Mouse (Mus musculus) hindbrain, embryonic 11.5 days (tissue): ENCODE data around the gene Rcc1l. TPM values are rescaled to one million over a fixed set of nuclear protein-coding genes. Genes with fewer than 3 reads are reported as not detected.

Source experiments
- ATAC-seq: fragments of 200-750 bp; cut with Nextera tagmentation; 2 replicates; pipeline ENCODE4 v1.8.0; 2017; ENCODE audit warnings: mild to moderate bottlenecking, moderate TSS enrichment, moderate library complexity; ENCODE audit not compliant: low FRiP score
- DNase-seq: peaks from one replicate; pipeline ENCODE4 v3.0.0-alpha.2; 2015; ENCODE audit warnings: low spot score
- H3K27ac ChIP-seq: fragments of 300-500 bp; sonication (generic); 2 replicates; pipeline ENCODE4 v1.5.1; 2014; ENCODE audit warnings: mild to moderate bottlenecking, low read depth, low read length
- H3K27me3 ChIP-seq: fragments of 300-500 bp; sonication (generic); 2 replicates; pipeline ENCODE4 v1.6.1; 2014; ENCODE audit warnings: mild to moderate bottlenecking, low read length, moderate library complexity, mixed read lengths; ENCODE audit not compliant: control insufficient read depth, insufficient read depth
- H3K36me3 ChIP-seq: fragments of 300-500 bp; sonication (generic); 2 replicates; pipeline ENCODE4 v1.6.1; 2014; ENCODE audit warnings: mild to moderate bottlenecking, low read length, moderate library complexity, mixed read lengths; ENCODE audit not compliant: control insufficient read depth, insufficient read depth
- H3K4me1 ChIP-seq: fragments of 300-500 bp; sonication (generic); replicated peaks from 2 replicates; pipeline ENCODE4 v1.6.1; 2014; ENCODE audit warnings: low read length, mixed read lengths; ENCODE audit not compliant: control insufficient read depth, insufficient read depth
- H3K4me2 ChIP-seq: fragments of 300-500 bp; sonication (generic); replicated peaks from 2 replicates; pipeline ENCODE4 v1.6.1; 2014; ENCODE audit warnings: mild to moderate bottlenecking, low read depth, low read length
- H3K4me3 ChIP-seq: fragments of 300-500 bp; sonication (generic); 2 replicates; pipeline ENCODE4 v1.5.1; 2014; ENCODE audit warnings: low read depth, low read length
- H3K9ac ChIP-seq: fragments of 300-500 bp; sonication (generic); 2 replicates; pipeline ENCODE4 v1.6.1; 2014; ENCODE audit warnings: low read depth, low read length
- H3K9me3 ChIP-seq: fragments of 300-500 bp; sonication (generic); 2 replicates; pipeline ENCODE4 v1.6.1; 2016; ENCODE audit warnings: low read length; ENCODE audit not compliant: control insufficient read depth
- WGBS: fragments of 180-500 bp; shearing (Covaris S2); extraction: QIAGEN DNeasy Blood & Tissue Kit; methylation state at CpG from one replicate; pipeline ENCODE4 v1.1.7; 2014; 5-methylcytosine and 5-hydroxymethylcytosine counted together
- polyA plus RNA-seq: library from polyadenylated mRNA; unstranded; fragments of >200 nt; fragmentation: Nextera tagmentation; extraction: Ambion mirVana; gene quantifications from 2 replicates; pipeline ENCODE4 v1.2.1, GENCODE M21; 2014

Rcc1l gene
- polyA plus RNA-seq, 1 experiment from 2014 or later = 21.8 TPM

- ATAC-seq (no peak), DNase-seq (no peak)
- WGBS = 92% methylated on average over 15 of the region's 15 CpGs
- H3K4me2 ChIP-seq = no peak overlapping the region
- 0 out of 2 replicates have a peak, but pooled peaks cover 2% of the 10 kb centered on the region for H3K36me3 ChIP-seq
- H3K9ac ChIP-seq = no peak overlapping the region
- no peaks in the 10 kb centered on the region for H3K9me3 ChIP-seq
- 0 out of 2 replicates have a peak, but pooled peaks cover 2% of the 10 kb centered on the region for H3K4me1 ChIP-seq
- H3K27me3 ChIP-seq = no peaks in the 10 kb centered on the region
- no peak overlapping the region for H3K27ac ChIP-seq
- H3K4me3 ChIP-seq = no peak overlapping the region
Measured at GRCm38 (mm10) chr5:134118798-134119407, 57.7 kb downstream of the Rcc1l start.

- 96% methylated on average over 7 of the region's 7 CpGs for WGBS
- Histone ChIP-seq H3K4me3 (no peak overlapping the region), H3K27me3 (no peaks in the 10 kb centered on the region), H3K27ac (no peak overlapping the region), H3K36me3 (0 out of 2 replicates have a peak, but pooled peaks cover 2% of the 10 kb centered on the region), H3K9me3 (no peaks in the 10 kb centered on the region), H3K4me2 (no peak overlapping the region), H3K4me1 (0 out of 2 replicates have a peak, but pooled peaks cover 2% of the 10 kb centered on the region), H3K9ac (no peak overlapping the region)
- no peak for DNase-seq
- ATAC-seq = no peak
Measured at GRCm38 (mm10) chr5:134115639-134116259, 60.8 kb downstream of the Rcc1l start.

- H3K4me1 ChIP-seq = 0 out of 2 replicates have a peak, but pooled peaks cover 2% of the 10 kb centered on the region
- H3K9ac ChIP-seq = no peak overlapping the region
- H3K27ac ChIP-seq = no peak overlapping the region
- ATAC-seq (no peak), DNase-seq (no peak)
- 0 out of 2 replicates have a peak, but pooled peaks cover 2% of the 10 kb centered on the region for H3K36me3 ChIP-seq
- H3K4me2 ChIP-seq = no peak overlapping the region
- no peaks in the 10 kb centered on the region for H3K9me3 ChIP-seq
- H3K4me3 ChIP-seq = no peak overlapping the region
- 88% methylated on average over 5 of the region's 5 CpGs for WGBS
- no peaks in the 10 kb centered on the region for H3K27me3 ChIP-seq
Measured at GRCm38 (mm10) chr5:134114981-134115380, 61.6 kb downstream of the Rcc1l start.

DNA sequence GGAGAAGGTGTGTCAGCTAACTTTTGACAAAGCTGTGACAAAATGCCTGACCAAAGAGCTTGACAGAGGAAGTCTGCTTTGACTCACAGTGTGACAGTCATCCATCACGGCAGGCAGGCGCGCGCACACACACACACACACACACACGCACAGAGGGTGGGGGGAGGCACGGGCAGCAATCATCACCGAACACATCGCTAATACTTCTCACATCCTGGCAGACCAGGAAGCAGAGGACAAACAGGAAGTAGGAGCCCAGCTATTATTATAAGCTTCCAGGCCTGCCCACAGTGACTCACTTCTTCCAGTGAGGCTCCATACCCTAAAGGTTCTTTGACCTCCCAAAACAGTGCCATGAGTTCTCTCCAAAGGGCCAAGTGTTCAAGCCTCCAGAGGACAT, 70.7 kb downstream of the Rcc1l start:
- WGBS = 92% methylated on average over 8 of the region's 8 CpGs

GRCm38 (mm10) chr5:134102720-134103119, 73.9 kb downstream of the Rcc1l start:
- Histone ChIP-seq H3K4me3 (no peak overlapping the region), H3K9me3 (no peaks in the 10 kb centered on the region), H3K36me3 (no peaks in the 10 kb centered on the region), H3K9ac (no peak overlapping the region), H3K27me3 (no peaks in the 10 kb centered on the region), H3K4me1 (no peaks in the 10 kb centered on the region), H3K27ac (no peak overlapping the region), H3K4me2 (no peak overlapping the region)
- DNase-seq (no peak), ATAC-seq (no peak)
- WGBS = 83% methylated on average over 6 of the region's 6 CpGs

More for the DNA sequence above, 70.7 kb downstream of the Rcc1l start:
- Histone ChIP-seq H3K9ac (no peak overlapping the region), H3K9me3 (no peaks in the 10 kb centered on the region), H3K27me3 (no peaks in the 10 kb centered on the region), H3K36me3 (no peaks in the 10 kb centered on the region), H3K4me1 (no peaks in the 10 kb centered on the region), H3K27ac (no peak overlapping the region), H3K4me2 (no peak overlapping the region), H3K4me3 (no peak overlapping the region)
- DNase-seq (no peak), ATAC-seq (no peak)

- Histone ChIP-seq H3K9ac (no peak overlapping the region), H3K4me3 (no peak overlapping the region), H3K36me3 (no peaks in the 10 kb centered on the region), H3K27me3 (no peaks in the 10 kb centered on the region), H3K4me2 (no peak overlapping the region), H3K27ac (no peak overlapping the region), H3K9me3 (no peaks in the 10 kb centered on the region), H3K4me1 (no peaks in the 10 kb centered on the region)
- ATAC-seq = no peak
- no peak for DNase-seq
- WGBS = 35% methylated on average over 5 of the region's 5 CpGs
Measured at GRCm38 (mm10) chr5:134101883-134102282, 74.7 kb downstream of the Rcc1l start.

- H3K27ac ChIP-seq = no peak overlapping the region
Measured at GRCm38 (mm10) chr5:134101322-134101721, 75.3 kb downstream of the Rcc1l start.

GRCm38 (mm10) chr5:134100232-134100771, 76.3 kb downstream of the Rcc1l start:
- peak; percentile 41 for ATAC-seq
- Histone ChIP-seq H3K9me3 (no peaks in the 10 kb centered on the region), H3K27ac (no peak overlapping the region)

More at GRCm38 (mm10) chr5:134101322-134101721, 75.3 kb downstream of the Rcc1l start:
- no peaks in the 10 kb centered on the region for H3K36me3 ChIP-seq
- DNase-seq = no peak
- no peaks in the 10 kb centered on the region for H3K9me3 ChIP-seq
- H3K4me3 ChIP-seq = no peak overlapping the region
- no peak overlapping the region for H3K9ac ChIP-seq
- no peaks in the 10 kb centered on the region for H3K27me3 ChIP-seq
- H3K4me2 ChIP-seq = peak overlapping the region; percentile 21
- 49% methylated on average over 5 of the region's 5 CpGs for WGBS
- no peaks in the 10 kb centered on the region for H3K4me1 ChIP-seq
- no peak for ATAC-seq

More at GRCm38 (mm10) chr5:134100232-134100771, 76.3 kb downstream of the Rcc1l start:
- no peaks in the 10 kb centered on the region for H3K4me1 ChIP-seq
- peak; percentile 28 for DNase-seq
- 4% methylated on average over 16 of the region's 17 CpGs for WGBS
- H3K36me3 ChIP-seq = no peaks in the 10 kb centered on the region
- H3K4me3 ChIP-seq = peak overlapping the region; percentile 60
- peak overlapping the region; percentile 79 for H3K4me2 ChIP-seq
- H3K9ac ChIP-seq = peak overlapping the region; percentile 60
- H3K27me3 ChIP-seq = no peaks in the 10 kb centered on the region
